Mouse (Mus musculus) adrenal gland, postnatal 4 days (tissue): Measurements from ENCODE around the gene Tmem8. TPM values are rescaled to one million over a fixed set of nuclear protein-coding genes. Genes with fewer than 3 reads are reported as not detected.

Source experiments
- DNase-seq, 2 experiments: peaks; one replicate each; pipeline ENCODE4 v3.0.0; 2021 to 2022; ENCODE audit warnings: low spot score in 2 of 2, mixed read lengths in 2 of 2
- total RNA-seq, 2 experiments: library from RNA; stranded (reverse); gene quantifications; 2 replicates each; pipeline ENCODE4 v1.2.3; 2021

The Tmem8 gene
- total RNA-seq, 2 experiments from 2014 or later = 7.4 to 12.2 TPM

- no peak for DNase-seq
These were observed 25.8 kb downstream of the Tmem8 start for GRCm38 (mm10) chr17:26138901-26139381.

DNA sequence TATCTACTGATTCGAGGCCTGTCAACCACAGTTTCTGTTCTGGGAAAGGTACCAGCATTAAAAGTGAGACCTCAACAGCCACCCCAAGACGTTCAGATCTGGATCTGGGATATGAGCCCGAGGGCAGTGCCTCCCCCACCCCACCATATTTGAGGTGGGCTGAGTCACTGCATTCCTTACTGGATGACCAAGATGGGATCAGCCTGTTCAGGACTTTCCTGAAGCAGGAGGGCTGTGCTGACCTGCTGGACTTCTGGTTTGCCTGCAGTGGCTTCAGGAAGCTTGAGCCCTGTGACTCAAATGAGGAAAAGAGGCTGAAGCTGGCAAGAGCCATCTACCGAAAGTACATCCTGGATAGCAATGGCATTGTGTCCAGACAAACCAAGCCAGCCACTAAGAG is 29.7 kb downstream of the Tmem8 start:
- DNase-seq = no peak

GRCm38 (mm10) chr17:26143386-26143785 is 30.3 kb downstream of the Tmem8 start:
- DNase-seq = no peak

DNA sequence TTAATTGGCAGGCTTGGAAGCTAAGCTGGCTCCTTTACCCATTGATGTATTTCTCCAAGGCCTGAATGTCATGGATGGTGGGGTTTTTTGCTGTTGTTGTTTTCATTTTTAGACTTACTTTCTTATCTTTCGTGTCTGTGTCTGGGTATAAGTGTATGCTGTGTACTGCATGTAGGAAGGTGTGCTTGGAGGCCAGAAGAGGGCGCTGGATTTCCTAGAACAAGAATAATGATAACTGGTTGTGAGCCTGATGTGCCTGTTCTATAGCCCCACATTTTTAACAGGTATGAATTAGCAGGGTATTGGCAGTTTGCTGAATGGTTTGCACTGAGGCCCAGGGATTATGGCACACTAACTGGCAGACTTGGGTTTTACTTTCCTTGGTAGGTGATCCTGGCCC is 36.0 kb downstream of the Tmem8 start:
- DNase-seq = no peak

DNA sequence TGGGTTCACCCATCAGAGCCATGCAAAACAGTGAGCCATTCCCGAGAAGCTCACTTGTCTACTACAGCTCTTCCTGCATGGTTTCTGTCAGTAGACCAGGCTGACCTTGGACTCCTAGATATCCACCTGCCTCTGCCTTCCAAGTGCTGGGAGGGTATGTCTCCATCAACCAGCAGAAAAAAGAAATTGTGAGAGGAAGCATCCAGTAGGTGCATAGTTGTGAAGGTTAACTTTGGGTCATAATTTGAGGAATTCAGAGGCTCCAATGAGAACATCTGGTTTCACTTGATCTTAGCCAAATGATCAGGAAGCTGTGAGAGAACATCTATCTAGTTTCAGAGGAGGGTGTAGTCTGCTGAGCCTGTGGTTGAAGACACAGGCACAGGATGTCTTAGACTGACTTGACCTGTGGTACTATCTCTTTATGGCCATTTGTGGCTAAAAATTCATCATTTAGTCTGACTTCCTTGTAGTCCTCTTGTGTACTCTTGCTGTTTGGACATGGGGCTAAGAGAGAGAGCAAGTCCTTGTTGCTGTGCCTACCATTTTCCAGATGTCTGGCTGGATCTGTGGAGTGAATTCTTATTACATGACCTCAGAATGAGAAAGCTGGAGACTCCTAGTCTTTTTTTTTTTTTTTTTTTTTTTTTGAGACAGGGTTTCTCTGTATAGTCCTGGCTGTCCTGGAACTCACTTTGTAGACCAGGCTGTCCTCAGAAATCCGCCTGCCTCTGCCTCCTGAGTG is 39.0 kb downstream of the Tmem8 start:
- no peak for DNase-seq

DNA sequence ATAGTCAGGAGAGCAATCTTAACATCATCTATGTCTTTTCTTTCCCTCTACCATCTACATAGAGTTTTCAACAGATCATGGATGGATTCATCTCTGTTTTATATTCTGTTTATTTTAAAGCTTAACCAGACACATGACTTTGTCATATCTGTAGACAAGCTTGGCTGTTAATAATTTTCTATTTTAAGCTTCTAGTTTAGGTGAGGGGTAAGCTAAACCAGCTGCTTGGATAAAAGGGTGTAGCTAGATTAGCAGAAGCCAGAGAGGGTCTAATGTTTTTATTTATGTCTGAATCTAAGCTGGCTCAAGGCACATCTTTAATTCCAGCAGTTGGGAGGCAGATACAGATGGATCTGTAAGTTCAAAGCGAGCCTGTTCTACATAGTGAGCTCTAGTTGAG is 49.6 kb downstream of the Tmem8 start:
- no peak for DNase-seq

- DNase-seq = no peak
These were observed 54.9 kb downstream of the Tmem8 start for GRCm38 (mm10) chr17:26168039-26168438.

Other genes starting within 250 kb of the Tmem8 start
- gene Mcrip2, start 244.5 kb upstream of the Tmem8 start, total RNA-seq = 100 to 1,000 TPM; 193 to 209 TPM
- 10 to 100 TPM; 80.4 to 81.3 TPM for gene Mettl26, start 238.2 kb upstream of the Tmem8 start, total RNA-seq
- 1 to 10 TPM; 5.1 to 5.2 TPM for gene Wfikkn1, start 232.4 kb upstream of the Tmem8 start, total RNA-seq
- gene Rab40c, start 193.6 kb upstream of the Tmem8 start, total RNA-seq = 10 to 100 TPM; 36.4 to 38.1 TPM
- 100 to 1,000 TPM in 1 of 2 experiments, 10 to 100 TPM in 1; 97.7 to 115 TPM for gene Pigq, start 168.4 kb upstream of the Tmem8 start, total RNA-seq
- gene Nhlrc4, start 168.3 kb upstream of the Tmem8 start, total RNA-seq = 1 to 10 TPM in 1 of 2 experiments, under 1 TPM in 1; 0.54 to 1.5 TPM
- gene A930017K11Rik, start 160.7 kb upstream of the Tmem8 start, total RNA-seq = 1 to 10 TPM in 1 of 2 experiments, not detected in 1; 1.1 TPM
- 10 to 100 TPM; 24.0 to 24.2 TPM for gene Capn15, start 127.5 kb upstream of the Tmem8 start, total RNA-seq
- 10 to 100 TPM; 17.8 to 28.5 TPM for gene Rab11fip3, start 43.7 kb upstream of the Tmem8 start, total RNA-seq
- 10 to 100 TPM; 22.7 to 33.3 TPM for gene Decr2, start 23.0 kb upstream of the Tmem8 start, total RNA-seq
- 10 to 100 TPM; 13.4 to 14.7 TPM for gene Nme4, start 17.7 kb upstream of the Tmem8 start, total RNA-seq
- 10 to 100 TPM; 78.4 to 91.8 TPM for gene Mrpl28, start 10.2 kb downstream of the Tmem8 start, total RNA-seq
- gene Axin1, start 25.4 kb downstream of the Tmem8 start, total RNA-seq = 10 to 100 TPM; 51.7 to 57.2 TPM
- gene Pdia2, start 85.8 kb downstream of the Tmem8 start, total RNA-seq = 10 to 100 TPM in 1 of 2 experiments, 1 to 10 TPM in 1; 2.5 to 43.9 TPM
- gene Rgs11, start 89.7 kb downstream of the Tmem8 start, total RNA-seq = 10 to 100 TPM; 40.7 to 47.8 TPM
- gene Arhgdig, start 94.5 kb downstream of the Tmem8 start, total RNA-seq = 10 to 100 TPM; 14.8 to 31.9 TPM
- gene Fam234a, start 130.9 kb downstream of the Tmem8 start, total RNA-seq = 10 to 100 TPM; 90.2 to 99.6 TPM
- 10 to 100 TPM; 80.8 to 85.2 TPM for gene Luc7l, start 139.6 kb downstream of the Tmem8 start, total RNA-seq